Mouse (Mus musculus) embryonic facial prominence, embryonic 12.5 days (tissue): Measurements from ENCODE around the gene Ergic1. TPM values are rescaled to one million over a fixed set of nuclear protein-coding genes. Genes with fewer than 3 reads are reported as not detected.
A peak's percentile ranks its signal among the peaks of the same experiment; 100 is the strongest.

Experiments
- ATAC-seq: fragments of 200-750 bp; cut with Nextera tagmentation; 2 replicates; pipeline ENCODE4 v1.8.0; 2017; ENCODE audit not compliant: insufficient number of reproducible peaks, insufficient read depth, low FRiP score, low TSS enrichment
- H3K27ac ChIP-seq: fragments of 300-500 bp; sonication (generic); 2 replicates; pipeline ENCODE4 v1.5.1; 2016; ENCODE audit warnings: mild to moderate bottlenecking
- H3K27me3 ChIP-seq: fragments of 300-500 bp; sonication (generic); 2 replicates; pipeline ENCODE4 v1.6.1; 2016; ENCODE audit warnings: mild to moderate bottlenecking, moderate library complexity
- H3K36me3 ChIP-seq: fragments of 300-500 bp; sonication (generic); 2 replicates; pipeline ENCODE4 v1.6.1; 2016; ENCODE audit warnings: mild to moderate bottlenecking
- H3K4me1 ChIP-seq: fragments of 300-500 bp; sonication (generic); 2 replicates; pipeline ENCODE4 v1.6.1; 2016
- H3K4me2 ChIP-seq: fragments of 300-500 bp; sonication (generic); replicated peaks from 2 replicates; pipeline ENCODE4 v1.6.1; 2016; ENCODE audit warnings: mild to moderate bottlenecking, moderate library complexity
- H3K4me3 ChIP-seq: fragments of 300-500 bp; sonication (generic); 2 replicates; pipeline ENCODE4 v1.5.1; 2016; ENCODE audit warnings: mild to moderate bottlenecking
- H3K9ac ChIP-seq: fragments of 300-500 bp; sonication (generic); 2 replicates; pipeline ENCODE4 v1.6.1; 2016; ENCODE audit warnings: mild to moderate bottlenecking, moderate library complexity
- H3K9me3 ChIP-seq: fragments of 300-500 bp; sonication (generic); 2 replicates; pipeline ENCODE4 v1.6.1; 2016; ENCODE audit warnings: mild to moderate bottlenecking, moderate library complexity
- WGBS: fragments of 180-500 bp; shearing (Covaris S2); methylation state at CpG from one replicate; pipeline ENCODE4 v1.1.7; 2016; 5-methylcytosine and 5-hydroxymethylcytosine counted together
- polyA plus RNA-seq: library from polyadenylated mRNA; unstranded; fragments of >200 nt; fragmentation: Nextera tagmentation; extraction: Ambion mirVana; gene quantifications from 2 replicates; pipeline ENCODE4 v1.2.1, GENCODE M21; 2016

The Ergic1 gene
- polyA plus RNA-seq, 1 experiment from 2014 or later = 102 TPM

DNA sequence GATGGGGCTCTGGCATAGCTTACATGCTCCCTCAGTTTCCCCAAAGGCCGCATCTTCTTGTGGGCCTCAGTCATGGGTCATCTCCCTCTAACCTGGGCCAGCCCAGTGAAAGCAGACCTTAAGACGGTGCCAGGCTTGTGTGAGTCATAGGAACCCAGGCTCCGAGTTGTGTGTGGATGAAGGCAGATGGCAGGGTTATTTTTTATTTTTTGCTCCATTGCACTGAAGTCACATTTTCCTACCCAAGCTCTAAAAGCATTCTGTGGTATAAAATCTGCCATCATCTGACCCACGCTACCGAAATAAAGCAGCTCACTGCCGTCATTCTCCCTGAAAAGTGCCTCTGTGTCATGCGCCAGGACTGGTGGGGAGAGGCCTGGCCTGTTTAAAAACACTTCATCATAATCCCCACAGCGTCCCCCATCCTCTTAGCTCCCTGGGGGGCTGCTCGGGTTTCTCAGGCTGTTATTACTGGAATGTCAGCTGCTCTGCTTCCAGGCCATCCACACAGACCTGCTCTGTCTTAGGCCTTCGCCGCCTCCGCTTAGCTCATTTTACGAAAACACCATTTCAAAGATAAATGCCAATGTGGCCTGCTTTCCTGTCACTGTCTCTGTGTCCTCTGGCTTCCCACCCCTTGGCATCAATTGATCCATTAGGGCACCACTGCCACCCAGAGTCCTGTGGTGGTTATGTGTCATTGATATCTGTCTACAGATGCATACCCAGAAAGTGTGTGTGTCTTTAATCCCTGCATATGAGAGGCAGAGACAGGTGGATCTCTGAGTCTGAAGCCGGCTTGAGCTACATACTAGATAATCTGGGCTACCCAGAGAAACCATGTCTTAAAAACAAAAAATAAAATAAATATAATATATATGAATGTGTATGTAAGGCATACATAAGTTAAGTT is 89.4 kb downstream of the Ergic1 start:
- Histone ChIP-seq H3K36me3 (peaks cover 61% of the 10 kb centered on the region), H3K9ac (no peak overlapping the region), H3K4me3 (no peak overlapping the region), H3K4me1 (no peaks in the 10 kb centered on the region), H3K4me2 (no peak overlapping the region), H3K9me3 (no peaks in the 10 kb centered on the region), H3K27ac (peak overlapping the region; percentile 67), H3K27me3 (no peaks in the 10 kb centered on the region)
- 71% methylated on average over 14 of the region's 14 CpGs for WGBS
- ATAC-seq = no peak; the same call in 1 of the 2 replicates

GRCm38 (mm10) chr17:26658854-26659572 is 97.7 kb downstream of the Ergic1 start:
- ATAC-seq = no peak
- no peaks in the 10 kb centered on the region for H3K9me3 ChIP-seq
- H3K36me3 ChIP-seq = peaks cover 28% of the 10 kb centered on the region
- H3K9ac ChIP-seq = no peak overlapping the region
- H3K27ac ChIP-seq = no peak overlapping the region
- H3K27me3 ChIP-seq = no peaks in the 10 kb centered on the region
- H3K4me3 ChIP-seq = no peak overlapping the region
- H3K4me1 ChIP-seq = peaks cover 8% of the 10 kb centered on the region; the same call in 1 of the 2 replicates
- H3K4me2 ChIP-seq = no peak overlapping the region
- WGBS = 54% methylated on average over 20 of the region's 21 CpGs

- Histone ChIP-seq H3K27me3 (no peaks in the 10 kb centered on the region), H3K9ac (no peak overlapping the region), H3K36me3 (peaks cover 22% of the 10 kb centered on the region), H3K4me2 (no peak overlapping the region), H3K4me3 (no peak overlapping the region), H3K4me1 (peaks cover 8% of the 10 kb centered on the region; the same call in 1 of the 2 replicates), H3K27ac (no peak overlapping the region), H3K9me3 (no peaks in the 10 kb centered on the region)
- 70% methylated on average over 3 of the region's 3 CpGs for WGBS
- no peak for ATAC-seq
Observed at GRCm38 (mm10) chr17:26659573-26659915, 98.3 kb downstream of the Ergic1 start.

DNA sequence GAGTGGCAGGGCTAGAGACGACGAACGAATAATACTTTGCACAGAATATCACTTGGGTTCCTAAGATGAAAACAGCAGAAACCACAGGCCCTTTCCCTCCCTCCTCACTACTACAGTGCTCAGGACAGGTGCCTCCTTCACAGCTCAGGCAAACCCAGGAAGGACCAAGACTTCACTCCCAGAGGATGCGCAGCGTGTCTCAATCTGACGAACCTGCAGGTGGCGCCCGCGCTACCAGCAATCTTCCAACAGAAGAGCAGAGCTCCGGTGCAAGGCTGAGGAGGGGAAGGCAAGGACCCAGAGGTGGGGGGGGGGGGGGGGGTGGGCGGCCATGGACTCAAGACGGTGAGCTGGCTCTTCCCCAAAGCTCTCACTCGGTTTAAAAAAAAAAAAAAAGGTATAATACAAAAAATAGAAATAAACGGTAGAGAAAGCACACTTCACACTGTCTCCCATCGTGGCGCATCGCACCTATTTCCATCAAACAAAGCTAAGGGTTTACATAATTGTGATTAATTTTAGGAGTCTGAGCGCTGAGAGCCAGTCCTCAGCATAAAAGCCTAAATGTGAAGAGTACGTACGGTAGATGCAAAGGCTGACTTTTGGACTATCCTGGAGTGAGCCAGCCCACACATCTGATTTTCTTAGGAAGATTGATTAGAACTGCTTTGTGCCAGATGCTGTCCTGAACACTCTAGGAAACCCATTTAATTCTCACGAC is 99.1 kb downstream of the Ergic1 start:
- Histone ChIP-seq H3K9ac (no peak overlapping the region), H3K9me3 (no peaks in the 10 kb centered on the region), H3K4me1 (peaks cover 8% of the 10 kb centered on the region; the same call in 1 of the 2 replicates), H3K27me3 (no peaks in the 10 kb centered on the region), H3K36me3 (peaks cover 14% of the 10 kb centered on the region), H3K27ac (no peak overlapping the region), H3K4me2 (0 out of 2 replicates have a peak overlapping the region, but pooled peaks have one; percentile 7), H3K4me3 (no peak overlapping the region)
- ATAC-seq = no peak
- 27% methylated on average over 21 of the region's 21 CpGs for WGBS

DNA sequence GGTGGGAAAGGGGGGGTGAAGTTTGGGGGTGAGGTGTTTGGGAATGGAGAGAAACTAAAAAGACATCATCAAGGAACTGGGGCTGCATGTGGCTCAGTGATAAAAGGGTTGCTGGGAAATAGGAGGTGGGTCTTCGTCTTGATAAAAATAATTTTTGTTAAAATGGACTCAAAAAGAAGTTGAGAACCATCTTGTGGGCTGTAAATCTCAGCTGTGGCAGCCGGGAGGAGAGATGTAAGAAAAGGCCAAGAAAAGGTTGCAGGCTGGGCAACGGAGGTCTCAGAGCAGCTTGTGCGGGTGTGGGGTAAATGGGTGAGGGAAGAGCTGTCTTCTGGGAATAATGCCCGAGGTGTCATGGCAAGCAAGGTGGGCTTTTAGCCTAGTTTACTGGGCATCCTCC is 100.9 kb downstream of the Ergic1 start:
- H3K36me3 ChIP-seq = 0 out of 2 replicates have a peak, but pooled peaks cover under 1% of the 10 kb centered on the region
- H3K27me3 ChIP-seq = no peaks in the 10 kb centered on the region
- 88% methylated on average over 5 of the region's 5 CpGs for WGBS
- H3K27ac ChIP-seq = no peak overlapping the region
- no peak overlapping the region for H3K9ac ChIP-seq
- H3K4me1 ChIP-seq = peaks cover 8% of the 10 kb centered on the region; the same call in 1 of the 2 replicates
- H3K4me2 ChIP-seq = no peak overlapping the region
- ATAC-seq = no peak
- no peak overlapping the region for H3K4me3 ChIP-seq
- H3K9me3 ChIP-seq = no peaks in the 10 kb centered on the region

GRCm38 (mm10) chr17:26662978-26663683 is 101.8 kb downstream of the Ergic1 start, which contains the start of gene Atp6v0e:
Gene Atp6v0e, plus strand, starts transcription at chr17:26663231.
- Histone ChIP-seq H3K4me2 (peak within 1 kb of the TSS; percentile 89), H3K4me1 (peaks cover 8% of the 10 kb centered on the region; the same call in 1 of the 2 replicates), H3K9me3 (no peaks in the 10 kb centered on the region), H3K4me3 (peak within 1 kb of the TSS; percentile 69), H3K27ac (0 out of 2 replicates have a peak within 1 kb of the TSS, but pooled peaks have one; percentile 11), H3K9ac (peak within 1 kb of the TSS; percentile 65), H3K36me3 (no peaks in the 10 kb centered on the region), H3K27me3 (no peaks in the 10 kb centered on the region)
- peak; percentile 88 for ATAC-seq
- WGBS = 3% methylated on average over 28 of the region's 28 CpGs

GRCm38 (mm10) chr17:26665600-26665999 is 104.3 kb downstream of the Ergic1 start:
- no peak overlapping the region for H3K4me2 ChIP-seq
- no peaks in the 10 kb centered on the region for H3K9me3 ChIP-seq
- H3K4me3 ChIP-seq = no peak overlapping the region
- no peaks in the 10 kb centered on the region for H3K27me3 ChIP-seq
- no peak for ATAC-seq
- peaks cover 8% of the 10 kb centered on the region; the same call in 1 of the 2 replicates for H3K4me1 ChIP-seq
- no peak overlapping the region for H3K27ac ChIP-seq
- WGBS = 79% methylated on average over 4 of the region's 4 CpGs
- H3K9ac ChIP-seq = no peak overlapping the region
- no peaks in the 10 kb centered on the region for H3K36me3 ChIP-seq

DNA sequence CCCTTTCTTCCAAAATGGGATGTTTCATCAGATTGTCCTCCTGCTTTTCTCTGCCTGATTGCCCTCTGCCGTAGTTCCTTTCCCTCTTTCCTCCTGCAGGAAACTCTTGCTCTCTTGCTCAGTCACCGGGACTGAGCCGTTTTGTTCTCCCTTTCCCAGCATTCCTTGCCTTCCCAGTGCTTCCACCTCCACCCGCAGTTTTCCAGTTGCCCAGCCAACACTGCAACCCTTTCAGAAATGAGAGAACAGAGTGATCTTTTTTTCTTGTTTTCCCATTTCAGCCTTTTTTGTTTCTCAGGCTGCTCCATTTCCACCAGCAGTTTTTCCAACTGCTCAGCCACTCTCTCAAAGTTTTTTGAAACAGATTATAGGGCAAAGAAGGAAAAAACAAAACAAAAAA is 110.0 kb downstream of the Ergic1 start:
- Histone ChIP-seq H3K27me3 (no peaks in the 10 kb centered on the region), H3K4me3 (no peak overlapping the region), H3K27ac (no peak overlapping the region), H3K4me2 (no peak overlapping the region), H3K4me1 (no peaks in the 10 kb centered on the region), H3K9me3 (no peaks in the 10 kb centered on the region), H3K9ac (no peak overlapping the region), H3K36me3 (no peaks in the 10 kb centered on the region)
- WGBS = 47% methylated on average over 4 of the region's 4 CpGs
- ATAC-seq = no peak

DNA sequence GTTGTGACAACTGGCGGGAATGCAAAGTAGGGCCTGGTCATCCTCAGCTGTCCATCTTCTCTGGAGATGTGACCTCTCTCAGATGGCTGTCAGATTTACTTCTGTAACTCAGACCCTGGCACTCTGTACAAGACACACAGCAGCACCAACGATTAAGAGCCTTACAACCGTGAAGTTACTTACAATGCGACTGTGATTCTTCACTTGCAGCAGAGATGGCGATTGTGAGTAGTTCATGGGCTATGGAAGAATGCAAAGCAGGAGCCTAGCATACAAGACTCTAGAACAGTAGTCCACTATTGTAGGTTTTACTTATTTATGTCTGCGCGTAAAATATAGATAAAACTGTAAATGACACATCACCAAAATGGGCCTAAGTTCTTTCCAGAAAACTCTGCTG is 114.6 kb downstream of the Ergic1 start:
- no peaks in the 10 kb centered on the region for H3K9me3 ChIP-seq
- H3K4me3 ChIP-seq = peak overlapping the region; percentile 91
- 21% methylated on average over 7 of the region's 7 CpGs for WGBS
- ATAC-seq = 0 out of 2 replicates have a peak, but pooled peaks have one; percentile 8
- H3K27ac ChIP-seq = no peak overlapping the region
- peak overlapping the region; percentile 59 for H3K4me2 ChIP-seq
- peak overlapping the region; percentile 66; the same call in 1 of the 2 replicates for H3K9ac ChIP-seq
- H3K27me3 ChIP-seq = no peaks in the 10 kb centered on the region
- peaks cover 12% of the 10 kb centered on the region; the same call in 1 of the 2 replicates for H3K4me1 ChIP-seq
- H3K36me3 ChIP-seq = no peaks in the 10 kb centered on the region

GRCm38 (mm10) chr17:26676252-26676615 is 114.9 kb downstream of the Ergic1 start:
- peak overlapping the region; percentile 66 for H3K9ac ChIP-seq
- no peaks in the 10 kb centered on the region for H3K36me3 ChIP-seq
- ATAC-seq = peak; percentile 82
- WGBS = under 1% methylated on average over 30 of the region's 30 CpGs
- peak overlapping the region; percentile 91 for H3K4me3 ChIP-seq
- no peaks in the 10 kb centered on the region for H3K27me3 ChIP-seq
- H3K9me3 ChIP-seq = no peaks in the 10 kb centered on the region
- peak overlapping the region; percentile 59 for H3K4me2 ChIP-seq
- H3K27ac ChIP-seq = peak overlapping the region; percentile 43
- H3K4me1 ChIP-seq = peaks cover 12% of the 10 kb centered on the region; the same call in 1 of the 2 replicates
